Mouse (Mus musculus): ENCODE measurements around the gene Bloc1s5.
"Not testable (repeated sequence)": the region's sequence is repeated elsewhere in the genome, so short reads cannot be mapped to it uniquely, and the experiment has no call there.

Gene Bloc1s5

DNA sequence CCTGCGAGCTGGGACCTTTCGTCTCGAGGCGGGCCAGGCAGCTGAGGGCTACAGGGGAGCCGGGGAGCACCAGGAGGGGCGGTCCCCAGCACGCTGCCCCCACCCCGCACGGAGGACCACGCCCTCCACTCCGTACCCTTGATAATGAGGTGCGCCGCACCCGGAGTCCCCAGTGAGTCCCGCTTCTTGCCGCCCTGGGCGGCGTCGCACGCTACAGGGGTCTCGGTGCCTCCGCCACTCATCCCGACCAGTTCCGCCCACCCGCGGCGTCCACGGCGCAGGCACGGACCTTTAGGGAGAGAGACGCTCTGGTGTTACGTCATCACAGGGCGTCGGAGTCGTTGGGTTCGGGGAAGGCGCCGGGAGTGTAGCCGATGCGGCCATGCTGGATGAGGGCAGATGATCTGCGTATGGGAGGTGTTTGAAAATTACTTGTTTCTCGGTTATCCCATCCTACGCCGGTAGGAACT, at the start of gene Bloc1s5:
Bloc1s5 (minus strand) TSS at position 310 of the 470 bp plus-strand sequence.
- in situ Hi-C loops (cut with MboI, MseI) = loop anchor here (10.0 kb wide), 2 partner anchors 110 to 640 kb away; partner anchors contain the start of genes Ssr1 and Txndc5

DNA sequence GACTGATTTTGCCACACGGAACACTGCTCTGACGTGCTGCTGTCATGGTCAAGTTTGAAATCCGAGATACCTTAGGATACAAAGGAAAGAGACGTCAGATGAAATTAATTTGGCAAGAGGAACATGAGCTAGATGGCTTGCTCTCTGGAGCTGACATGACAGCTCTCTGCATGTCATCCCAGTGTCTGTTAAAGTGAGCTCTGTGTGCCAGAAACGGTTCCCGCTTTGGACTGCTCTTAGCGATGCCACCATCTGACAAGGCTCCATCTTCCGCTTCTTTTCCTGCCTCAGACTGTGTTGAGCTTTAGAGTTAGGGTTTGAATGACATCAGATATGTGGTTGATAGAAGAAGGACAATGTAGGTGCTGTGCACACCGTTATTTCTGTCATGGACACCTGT, 37.4 kb upstream of the Bloc1s5 start:
- in situ Hi-C loops (cut with MboI, MseI) = no loop called here

DNA sequence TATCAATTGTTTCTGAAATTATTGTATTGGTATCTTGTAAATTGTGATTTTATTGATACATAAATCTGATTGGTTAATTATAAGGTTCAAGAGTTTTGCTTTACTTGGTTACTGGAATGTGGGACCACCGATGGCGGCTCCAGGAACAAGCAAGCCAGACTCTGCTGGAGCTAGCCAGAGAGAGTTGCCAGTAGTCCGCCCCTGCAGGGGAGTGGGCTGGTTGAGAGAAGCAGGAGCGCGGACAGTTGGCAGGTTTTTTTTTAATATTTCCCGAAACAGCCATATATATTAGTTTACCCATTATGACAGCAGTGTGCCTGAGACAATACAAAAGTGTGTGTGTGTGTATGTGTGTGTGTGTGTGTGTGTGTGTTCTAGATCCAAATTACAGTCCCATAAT, 36.5 kb upstream of the Bloc1s5 start:
- in situ Hi-C loops (cut with MboI, MseI) = not testable (repeated sequence)

DNA sequence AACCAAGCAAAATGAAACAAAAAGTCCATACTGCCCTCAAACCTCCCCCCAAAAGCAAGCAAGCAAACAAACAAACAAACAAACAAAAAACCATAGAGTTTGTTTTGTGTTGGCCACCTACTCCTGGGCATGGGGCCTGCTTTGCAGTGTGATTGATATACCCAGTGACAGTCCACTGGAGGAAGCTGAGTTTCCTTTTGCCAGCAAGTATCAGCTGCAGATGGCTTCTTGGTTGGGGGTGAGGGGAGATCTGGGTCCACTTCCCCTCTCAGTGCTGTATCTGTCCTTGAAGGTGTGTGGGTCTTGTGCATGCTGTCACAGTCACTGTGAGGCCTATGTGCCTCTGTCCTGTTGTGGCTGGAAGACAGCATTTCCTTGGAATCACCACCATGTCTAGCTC, 35.1 kb upstream of the Bloc1s5 start:
- in situ Hi-C loops (cut with MboI, MseI) = no loop called here

GRCm38 (mm10) chr13:38668514-38668913, 33.6 kb upstream of the Bloc1s5 start:
- in situ Hi-C loops (cut with MboI, MseI) = no loop called here

GRCm38 (mm10) chr13:38664753-38665152, 29.8 kb upstream of the Bloc1s5 start:
- in situ Hi-C loops (cut with MboI, MseI) = loop anchor here (5.0 kb wide), 1 partner anchor 298 kb away; the partner anchor contains the start of gene Slc35b3

DNA sequence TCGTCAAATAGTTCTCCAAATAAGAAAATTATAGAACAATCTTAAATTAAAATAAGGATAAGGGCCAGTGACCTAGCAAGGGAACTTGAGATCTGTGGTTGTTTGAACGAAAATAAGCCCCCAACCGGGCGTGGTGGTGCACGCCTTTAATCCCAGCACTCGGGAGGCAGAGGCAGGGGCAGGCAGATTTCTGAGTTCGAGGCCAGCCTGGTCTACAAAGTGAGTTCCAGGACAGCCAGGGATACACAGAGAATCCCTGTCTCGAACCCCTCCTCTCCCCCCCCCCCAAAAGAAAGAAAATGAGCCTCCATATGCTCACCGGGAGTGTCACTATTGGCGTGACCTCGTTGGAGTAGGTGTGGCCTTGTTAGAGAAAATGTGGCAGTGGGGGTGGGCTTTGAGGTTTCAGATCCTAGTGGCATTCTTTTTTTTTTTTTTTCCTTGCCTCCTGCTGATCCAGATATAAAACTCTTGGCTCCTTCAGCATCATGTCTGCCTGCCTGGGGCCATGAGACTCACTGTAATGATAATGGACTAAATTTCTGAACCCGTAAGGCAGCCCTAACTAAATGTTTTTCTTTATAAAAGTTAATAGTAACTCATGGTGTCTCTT, 24.7 kb upstream of the Bloc1s5 start:
- in situ Hi-C loops (cut with MboI, MseI) = loop anchor here (5.0 kb wide), 1 partner anchor 303 kb away; the partner anchor contains the start of gene Slc35b3

DNA sequence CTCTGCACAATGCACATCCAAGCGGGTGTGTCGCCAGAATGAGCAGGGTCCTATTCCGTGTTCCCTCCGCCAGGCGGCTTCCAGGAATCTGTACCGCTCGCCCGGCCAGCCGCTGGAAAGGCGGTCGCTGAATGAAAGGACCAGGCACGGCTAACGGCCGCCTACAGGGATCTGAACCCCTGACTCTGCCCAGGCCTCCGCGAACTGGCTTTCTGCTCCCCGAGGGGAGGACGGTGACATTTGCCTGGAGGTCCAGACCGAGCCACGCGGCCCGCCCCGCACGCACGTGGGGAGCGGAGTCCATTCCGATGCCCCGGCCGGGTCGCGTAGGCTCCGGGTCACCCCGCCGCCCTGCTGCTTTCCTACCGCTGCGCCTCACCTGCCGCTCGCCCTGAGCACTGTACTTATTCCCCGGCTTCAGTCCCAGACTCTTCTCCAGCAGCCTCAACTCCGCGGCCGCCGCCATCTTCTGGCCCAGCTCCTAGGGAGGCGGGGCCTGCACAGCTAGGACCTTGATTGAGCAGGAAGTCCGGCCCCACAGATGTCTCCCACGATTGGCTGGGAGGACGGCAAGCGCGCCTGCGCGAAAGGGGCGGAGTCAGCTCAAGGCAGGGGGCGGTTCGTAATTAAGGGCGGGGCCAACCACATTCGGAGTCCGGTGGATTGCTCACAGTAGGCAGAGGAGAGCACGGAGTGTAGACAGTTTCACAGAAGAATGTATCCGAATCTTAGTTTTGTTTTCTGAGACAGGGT, 23.8 kb upstream of the Bloc1s5 start, which contains the start of gene Eef1e1:
Eef1e1 (minus strand) TSS at position 531 of the 753 bp plus-strand sequence.
- in situ Hi-C loops (cut with MboI, MseI) = no loop called here

DNA sequence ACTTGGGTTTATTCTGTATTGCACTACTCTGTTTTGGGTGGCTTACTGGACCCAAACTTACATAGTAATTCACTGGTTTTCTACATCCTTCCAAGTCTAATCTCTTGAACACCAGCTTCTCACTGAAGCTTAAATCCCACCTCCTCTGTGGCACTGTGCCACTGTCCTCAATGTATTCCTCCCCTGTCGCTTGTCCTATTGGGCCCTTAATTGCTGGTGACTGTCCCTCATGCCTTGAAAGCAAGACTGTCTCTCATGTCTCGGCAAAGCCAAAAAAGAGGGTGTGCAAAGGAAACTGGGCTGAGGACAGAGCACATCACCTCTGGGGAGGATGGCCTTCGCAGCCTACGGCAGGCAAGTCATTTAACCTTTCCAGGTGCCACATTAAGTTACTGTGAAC, 23.0 kb upstream of the Bloc1s5 start:
- in situ Hi-C loops (cut with MboI, MseI) = no loop called here

DNA sequence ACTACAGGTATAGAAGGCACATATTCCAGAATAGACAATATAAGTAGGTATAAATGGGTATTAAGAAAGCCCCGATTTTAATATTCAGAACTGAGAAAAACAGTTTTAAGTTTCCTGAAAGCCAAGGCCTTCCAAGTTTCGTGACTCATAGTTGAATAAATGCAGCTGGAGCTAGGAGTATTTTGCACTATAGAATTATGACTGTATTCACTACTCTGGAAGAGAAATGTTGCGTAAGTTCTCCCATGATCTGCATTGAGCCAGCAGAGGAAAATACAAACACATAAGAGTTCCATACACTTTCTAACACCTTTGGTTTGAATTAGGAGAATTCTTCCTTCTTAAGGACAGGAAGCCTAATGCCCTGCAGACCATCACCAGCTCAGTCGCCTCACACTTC, 15.4 kb upstream of the Bloc1s5 start:
- in situ Hi-C loops (cut with MboI, MseI) = no loop called here

DNA sequence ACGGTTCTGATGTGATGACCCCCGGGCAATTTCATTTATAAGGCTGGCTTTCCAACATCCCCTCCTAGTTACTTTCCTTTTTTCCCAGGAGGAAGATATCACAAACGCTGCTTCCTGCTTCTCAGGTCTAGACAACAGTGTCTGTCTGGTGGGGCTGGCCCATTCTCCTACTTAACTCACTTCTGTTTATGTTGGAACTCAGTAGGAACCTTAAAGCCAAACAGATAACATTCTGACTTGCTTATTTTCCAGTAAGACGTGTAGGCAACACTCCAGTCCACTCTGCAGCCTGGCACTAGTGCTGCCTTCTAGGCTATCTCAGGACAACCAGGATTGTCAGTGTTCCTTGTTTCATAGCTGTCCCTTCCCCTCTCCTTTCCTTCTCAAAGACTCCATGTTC, 14.2 kb upstream of the Bloc1s5 start:
- in situ Hi-C loops (cut with MboI, MseI) = no loop called here

- in situ Hi-C loops (cut with MboI, MseI) = no loop called here
These were observed 6.5 kb upstream of the Bloc1s5 start for GRCm38 (mm10) chr13:38641414-38641813.

GRCm38 (mm10) chr13:38640961-38641360, 6.1 kb upstream of the Bloc1s5 start:
- in situ Hi-C loops (cut with MboI, MseI) = no loop called here

- in situ Hi-C loops (cut with MboI, MseI) = loop anchor here (10.0 kb wide), 2 partner anchors 114 to 644 kb away; partner anchors contain the start of genes Ssr1 and Txndc5
These were observed 3.8 kb upstream of the Bloc1s5 start for GRCm38 (mm10) chr13:38638694-38639093.

GRCm38 (mm10) chr13:38634256-38634799, 581 bp downstream of the Bloc1s5 start:
- in situ Hi-C loops (cut with MboI, MseI) = loop anchor here (10.0 kb wide), 2 partner anchors 110 to 640 kb away; partner anchors contain the start of genes Ssr1 and Txndc5

DNA sequence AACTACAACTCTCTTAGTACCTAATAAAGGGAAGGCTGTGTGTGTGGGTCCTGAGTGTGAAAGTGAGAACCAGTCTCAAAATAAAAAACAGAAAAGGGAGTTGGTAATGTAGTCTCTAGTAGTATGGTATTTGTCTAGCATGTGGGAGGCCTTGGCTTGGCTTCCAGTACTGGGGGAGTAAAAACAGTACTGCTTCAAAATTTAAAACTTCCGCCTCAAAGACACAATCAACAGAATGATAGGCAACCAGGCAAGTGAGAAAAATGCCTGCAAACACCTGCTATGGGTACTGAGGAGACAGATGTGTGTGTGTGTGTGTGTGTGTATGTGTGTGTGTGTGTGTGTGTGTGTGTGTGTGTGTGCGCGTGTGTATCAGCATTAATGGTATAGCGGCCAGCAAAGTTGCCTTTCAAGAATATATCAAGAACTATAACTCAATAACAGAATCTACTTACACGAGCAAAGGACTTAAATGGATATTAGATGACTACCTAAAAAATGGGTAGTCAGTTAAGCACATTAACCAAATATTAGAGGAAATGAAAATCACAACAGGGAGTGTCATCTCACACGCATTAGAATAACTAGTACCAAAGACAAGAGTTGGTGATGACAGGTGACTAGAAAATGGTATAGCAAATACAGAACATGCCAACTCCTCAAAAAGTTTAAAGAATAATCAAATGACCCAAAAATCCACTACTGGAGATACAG, 1.5 kb downstream of the Bloc1s5 start:
- in situ Hi-C loops (cut with MboI, MseI) = loop anchor here (10.0 kb wide), 2 partner anchors 109 to 639 kb away; partner anchors contain the start of genes Ssr1 and Txndc5

DNA sequence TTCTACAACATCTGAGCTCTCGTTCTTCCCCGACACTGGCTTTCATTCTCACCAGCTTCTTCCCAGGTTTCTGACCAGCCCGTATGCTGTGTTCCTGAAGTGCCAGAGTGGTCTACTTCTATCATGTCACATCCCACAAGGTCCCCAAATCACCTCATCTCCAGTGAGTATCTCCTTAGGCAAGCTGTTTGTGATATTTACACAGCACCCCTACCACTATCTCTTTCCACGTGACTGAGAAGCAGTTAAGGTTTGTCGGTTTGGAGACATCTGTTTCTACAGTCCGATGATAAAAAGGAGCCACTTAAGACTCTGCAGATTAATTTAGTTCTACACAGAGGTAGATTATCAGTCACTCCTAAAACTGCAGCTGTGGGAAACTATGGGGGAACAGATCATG, 2.4 kb downstream of the Bloc1s5 start:
- in situ Hi-C loops (cut with MboI, MseI) = loop anchor here (10.0 kb wide), 2 partner anchors 108 to 638 kb away; partner anchors contain the start of genes Ssr1 and Txndc5

GRCm38 (mm10) chr13:38626229-38626525, 8.7 kb downstream of the Bloc1s5 start:
- in situ Hi-C loops (cut with MboI, MseI) = no loop called here

GRCm38 (mm10) chr13:38625492-38626228, 9.2 kb downstream of the Bloc1s5 start:
- in situ Hi-C loops (cut with MboI, MseI) = no loop called here

DNA sequence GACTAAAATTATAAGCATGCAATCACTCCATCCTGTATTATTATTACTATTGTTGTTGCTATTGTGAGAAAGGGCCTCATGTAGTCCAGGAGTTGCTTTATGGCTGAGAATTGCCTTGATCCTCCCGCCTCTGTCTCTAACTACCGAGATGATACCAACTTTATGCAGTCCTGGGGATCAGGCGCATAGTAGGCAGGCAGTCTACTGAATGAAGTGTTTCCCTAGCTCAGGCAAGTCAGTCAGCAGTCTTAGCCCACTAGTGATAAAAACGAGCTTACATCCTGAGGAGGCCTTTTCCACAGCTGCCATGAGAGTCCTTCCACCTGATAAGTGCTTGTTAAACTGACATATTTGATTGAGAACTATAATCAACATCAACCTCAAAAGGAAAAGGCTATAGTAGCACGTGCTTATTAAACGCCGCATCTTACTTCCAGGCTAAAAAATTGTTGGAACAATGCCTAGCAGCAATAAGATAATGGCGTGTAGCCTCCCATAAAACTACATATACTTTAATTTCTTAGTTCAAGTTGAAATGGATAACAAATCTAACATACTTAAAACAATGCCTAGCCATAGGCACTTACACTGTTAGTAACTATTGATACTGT, 10.5 kb downstream of the Bloc1s5 start:
- in situ Hi-C loops (cut with MboI, MseI) = no loop called here

- in situ Hi-C loops (cut with MboI, MseI) = no loop called here
These were observed 11.6 kb downstream of the Bloc1s5 start for GRCm38 (mm10) chr13:38623296-38623695.
